Mouse (Mus musculus) urinary bladder, postnatal 10 days (tissue): ENCODE data around the gene Myo1g.

ENCODE experiments used
- DNase-seq: peaks from one replicate; pipeline ENCODE4 v3.0.0; 2022; ENCODE audit warnings: low spot score

The Myo1g gene

GRCm38 (mm10) chr11:6487496-6487895, 33.3 kb downstream of the Myo1g start:
- no peak for DNase-seq

DNA sequence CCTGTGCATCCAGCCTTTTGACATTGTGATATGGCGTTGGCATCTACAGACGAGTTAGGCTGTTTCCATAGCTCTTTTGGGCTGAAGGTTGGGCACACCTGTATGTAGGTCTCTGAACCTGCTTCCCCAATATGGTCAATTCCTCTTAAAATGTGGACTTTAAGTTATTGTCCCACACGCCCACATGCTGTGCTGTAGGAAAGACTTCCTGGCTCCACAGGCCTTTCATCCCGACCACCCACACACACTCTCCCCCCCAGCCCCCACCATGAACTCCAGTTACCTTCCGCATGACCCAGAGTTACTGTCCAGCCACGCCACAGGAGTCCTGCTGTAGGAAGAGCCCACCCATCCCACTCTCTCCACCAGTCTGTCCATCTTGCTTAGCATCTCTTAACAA, 33.8 kb downstream of the Myo1g start:
- DNase-seq, result no peak

GRCm38 (mm10) chr11:6484244-6484959, 36.4 kb downstream of the Myo1g start:
- no peak for DNase-seq

GRCm38 (mm10) chr11:6483103-6483502, 37.7 kb downstream of the Myo1g start:
- no peak for DNase-seq

DNA sequence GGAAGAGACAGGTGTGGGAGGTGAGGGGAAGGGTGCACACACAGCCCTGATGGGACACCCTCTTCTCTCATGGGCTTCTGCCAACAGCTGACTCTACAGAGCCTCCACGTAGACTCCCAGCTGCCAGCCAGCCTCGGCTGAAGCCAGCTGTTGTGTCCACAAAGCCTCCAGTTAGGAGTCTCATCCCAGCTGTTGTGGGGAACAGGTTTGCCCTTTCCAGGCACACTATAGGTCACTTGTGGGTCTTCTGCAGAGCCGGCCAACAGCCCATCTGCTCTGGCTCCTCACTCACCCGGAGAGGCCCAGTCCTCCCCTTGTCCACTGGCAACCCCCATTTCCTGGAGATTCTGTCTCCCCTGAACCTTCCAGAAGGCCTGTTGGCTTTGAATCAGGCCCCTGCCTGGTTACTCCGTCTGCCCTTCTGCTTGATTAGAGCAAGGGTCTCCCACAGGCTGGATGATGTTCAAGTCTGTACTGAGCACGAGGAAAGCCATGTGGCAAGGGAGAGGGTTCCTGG, 39.0 kb downstream of the Myo1g start:
- DNase-seq, result no peak

DNA sequence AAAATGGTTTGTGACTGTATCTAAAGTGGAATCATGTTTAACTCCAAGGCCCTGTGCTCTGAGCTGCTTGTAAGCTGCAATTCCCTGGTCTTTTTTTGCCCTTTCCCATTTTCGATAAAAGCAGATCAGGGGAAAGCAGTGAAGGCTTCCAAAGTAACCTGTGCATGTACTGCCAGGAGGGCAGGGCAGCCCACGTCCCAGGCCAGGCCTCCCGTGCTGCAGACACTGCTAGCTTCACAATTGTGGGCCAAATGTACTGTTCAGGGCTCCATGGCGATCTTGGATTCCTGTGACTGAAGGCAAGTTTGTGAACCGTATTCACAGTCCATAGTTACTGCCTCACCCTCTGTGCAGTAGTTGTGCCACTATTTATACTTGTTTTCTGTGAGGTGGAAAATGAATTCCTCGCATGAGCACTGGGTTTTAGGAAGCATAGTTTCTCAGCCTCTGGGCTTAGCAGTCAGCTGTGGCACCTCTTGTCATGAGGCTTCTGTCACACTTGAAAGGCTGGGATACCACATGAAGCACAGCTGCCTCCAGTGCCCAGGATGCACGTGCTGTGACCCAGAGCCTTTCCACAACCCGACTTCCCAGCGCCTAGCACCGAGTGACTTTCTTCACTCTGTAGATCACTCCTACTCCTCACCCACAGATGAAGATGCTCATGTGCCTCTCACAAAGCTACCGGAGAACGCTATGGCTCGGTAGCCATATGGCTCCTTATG, 39.9 kb downstream of the Myo1g start:
- DNase-seq, result no peak

GRCm38 (mm10) chr11:6480191-6480590, 40.6 kb downstream of the Myo1g start:
- no peak for DNase-seq

- no peak for DNase-seq
Measured at GRCm38 (mm10) chr11:6479231-6479630, 41.5 kb downstream of the Myo1g start.

GRCm38 (mm10) chr11:6477350-6477749, 43.4 kb downstream of the Myo1g start:
- DNase-seq, result no peak

- DNase-seq, result no peak
Measured at GRCm38 (mm10) chr11:6476876-6477275, 43.9 kb downstream of the Myo1g start.

DNA sequence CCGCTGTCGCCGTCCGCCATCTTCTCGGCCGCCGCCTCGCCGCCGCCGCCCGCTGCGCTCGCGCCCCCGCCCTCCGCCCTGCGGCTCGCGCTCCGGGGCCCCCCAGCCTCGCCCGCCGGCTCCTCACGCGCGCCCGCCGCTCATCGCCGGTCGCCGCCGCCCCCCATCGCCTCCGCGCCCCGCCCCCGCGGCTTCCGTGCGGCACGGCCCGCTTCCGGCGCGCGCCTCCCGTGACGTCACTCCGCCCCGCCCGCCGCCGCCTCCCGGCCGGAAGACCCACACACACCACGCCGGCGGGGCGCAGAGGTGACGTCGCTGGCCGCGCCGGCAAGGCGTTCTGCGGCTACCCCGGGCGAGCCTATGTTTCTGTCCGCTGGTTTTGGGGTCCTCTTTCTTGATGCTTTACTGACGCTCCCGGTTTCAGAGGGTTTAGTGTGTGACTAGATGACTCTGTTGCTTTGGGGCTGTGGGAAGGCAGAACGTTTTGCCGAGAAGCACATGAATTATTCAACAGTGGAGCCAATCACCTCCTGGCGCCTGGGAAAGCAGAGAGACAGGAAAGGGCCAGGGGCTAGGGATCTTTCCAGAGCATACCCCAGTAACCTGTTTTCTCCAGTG, 44.8 kb downstream of the Myo1g start, which contains the start of gene Purb:
Purb (minus strand) TSS at position 51 of the 618 bp plus-strand sequence.
- peak; percentile 78 for DNase-seq

GRCm38 (mm10) chr11:6474874-6475731, 45.7 kb downstream of the Myo1g start:
- DNase-seq, result no peak

DNA sequence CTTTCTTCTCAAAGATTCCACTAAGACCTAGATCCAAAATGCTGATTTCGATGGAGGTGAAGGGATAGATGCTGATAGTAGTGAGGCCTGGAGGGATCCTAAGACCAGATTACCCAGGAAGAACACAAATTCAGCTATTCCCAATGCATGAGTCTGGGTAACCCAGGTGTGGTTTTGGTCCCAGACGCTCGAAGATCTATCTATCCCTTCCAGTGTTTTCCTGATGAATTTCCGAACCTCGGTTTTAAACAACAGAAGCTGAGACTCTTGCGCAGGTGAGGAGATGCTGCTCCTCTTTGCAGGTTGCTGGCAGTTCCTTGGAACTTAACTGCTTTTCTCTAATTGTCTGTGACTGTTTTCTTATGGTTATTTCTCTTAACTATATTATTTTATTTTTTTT, 46.4 kb downstream of the Myo1g start:
- no peak for DNase-seq

GRCm38 (mm10) chr11:6472076-6472475, 48.7 kb downstream of the Myo1g start:
- DNase-seq, result no peak

DNA sequence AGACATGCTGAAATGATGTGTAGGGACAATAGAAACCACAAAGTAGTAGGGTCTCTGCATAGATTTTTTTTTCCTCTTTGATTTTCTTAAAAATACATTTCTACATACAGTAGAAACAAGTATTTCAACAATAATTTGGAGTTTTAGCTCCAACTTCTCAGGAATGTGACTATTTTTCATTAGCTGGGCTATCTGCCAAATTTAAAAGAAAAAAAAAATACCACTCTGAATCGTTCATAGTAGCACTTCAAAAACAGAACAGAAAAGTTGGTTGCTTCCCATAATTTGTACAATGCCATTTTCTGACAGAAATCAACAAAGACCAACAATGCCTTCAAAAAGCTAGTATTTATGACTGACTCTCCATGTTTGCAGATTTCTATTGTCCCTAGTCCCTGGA, 49.3 kb downstream of the Myo1g start:
- no peak for DNase-seq

GRCm38 (mm10) chr11:6471054-6471453, 49.7 kb downstream of the Myo1g start:
- no peak for DNase-seq

GRCm38 (mm10) chr11:6468541-6468940, 52.2 kb downstream of the Myo1g start:
- DNase-seq, result no peak

- DNase-seq, result no peak
Measured at GRCm38 (mm10) chr11:6465122-6465521, 55.6 kb downstream of the Myo1g start.

DNA sequence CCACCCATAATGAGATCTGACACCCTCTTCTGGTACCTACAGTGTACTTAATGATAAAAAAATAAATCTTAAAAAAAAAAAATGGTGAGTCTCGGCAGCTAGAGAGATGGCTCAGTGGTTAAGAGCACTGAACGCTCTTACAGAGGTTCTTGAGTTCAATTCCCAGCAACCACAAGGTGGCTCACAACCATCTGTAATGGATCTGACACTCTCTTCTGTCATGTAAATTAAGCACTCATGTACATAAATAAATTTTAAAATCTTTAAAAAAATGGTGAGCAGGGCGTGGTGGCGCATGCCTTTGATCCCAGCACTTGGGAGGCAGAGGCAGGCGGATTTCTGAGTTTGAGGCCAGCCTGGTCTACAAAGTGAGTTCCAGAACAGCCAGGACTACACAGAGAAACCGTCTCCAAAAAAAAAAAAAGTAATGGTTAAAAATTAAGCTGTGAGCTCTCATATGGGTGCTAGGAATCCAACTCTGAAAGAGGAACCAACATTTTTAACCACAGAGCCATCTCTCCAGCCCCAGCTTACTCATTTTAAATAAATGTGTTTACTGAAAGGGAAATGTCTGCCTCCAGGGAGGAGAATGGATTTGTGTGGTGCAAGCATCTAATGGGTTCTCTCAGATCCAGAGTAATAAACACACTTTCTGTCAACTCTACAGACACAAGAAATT, 57.5 kb downstream of the Myo1g start:
- no peak for DNase-seq
